Mouse (Mus musculus) olfactory bulb, adult 2 months (tissue): ENCODE results near the gene Ppfibp2.

Experiments used
- CTCF ChIP-seq: fragments of 200-500 bp; IDR thresholded peaks from 2 replicates; pipeline ENCODE4 v1.5.1; 2012; ENCODE audit warnings: low read depth, mild to moderate bottlenecking, low read length, moderate library complexity; ENCODE audit not compliant: insufficient read depth
- POLR2A ChIP-seq: fragments of 200-500 bp; IDR thresholded peaks from 2 replicates; pipeline ENCODE4 v1.6.1; 2012; ENCODE audit warnings: mild to moderate bottlenecking, low read depth, low read length, moderate library complexity; ENCODE audit not compliant: insufficient read depth

DNA sequence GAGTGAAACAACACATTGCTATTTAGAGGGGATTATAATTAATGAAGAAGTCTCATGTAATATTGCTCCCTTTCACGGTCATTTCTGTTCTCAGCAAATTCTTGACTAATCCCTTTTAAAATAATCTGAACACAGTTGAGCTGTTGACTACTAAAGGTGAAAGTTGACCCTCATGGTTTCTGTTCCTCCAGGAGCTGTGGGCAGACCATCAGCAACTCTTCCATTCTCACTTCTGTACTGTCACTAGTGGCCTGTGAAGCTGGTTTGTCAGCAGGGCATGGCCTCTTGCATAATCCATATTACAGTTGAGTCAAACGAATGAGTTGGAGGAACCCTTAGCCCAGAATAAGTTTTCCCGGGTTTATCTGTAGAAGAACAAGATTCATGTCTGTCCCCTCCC is 88.6 kb downstream of the Ppfibp2 start:
- TF ChIP-seq CTCF (no peak), POLR2A (no peak)
